Mouse (Mus musculus) lung, embryonic 15.5 days (tissue): Measurements from ENCODE around the gene Zpld1. TPM values are rescaled to one million over a fixed set of nuclear protein-coding genes. Genes with fewer than 3 reads are reported as not detected.

Experiments
- ATAC-seq: fragments of 200-750 bp; cut with Nextera tagmentation; 2 replicates; pipeline ENCODE4 v1.8.0; 2017; ENCODE audit warnings: moderate number of reproducible peaks, borderline replicate concordance; ENCODE audit not compliant: low FRiP score, low TSS enrichment; ENCODE audit errors: extremely low read depth
- H3K27ac ChIP-seq: fragments of 300-500 bp; sonication (generic); 2 replicates; pipeline ENCODE4 v1.5.1; 2015; ENCODE audit warnings: moderate library complexity, mild to moderate bottlenecking, inconsistent platforms
- H3K27me3 ChIP-seq: fragments of 300-500 bp; sonication (generic); 2 replicates; pipeline ENCODE4 v1.6.1; 2015; ENCODE audit warnings: inconsistent platforms
- H3K36me3 ChIP-seq: fragments of 300-500 bp; sonication (generic); 2 replicates; pipeline ENCODE4 v1.6.1; 2015; ENCODE audit warnings: inconsistent platforms
- H3K4me1 ChIP-seq: fragments of 300-500 bp; sonication (generic); 2 replicates; pipeline ENCODE4 v1.6.1; 2015; ENCODE audit warnings: inconsistent platforms
- H3K4me2 ChIP-seq: fragments of 300-500 bp; sonication (generic); 2 replicates; pipeline ENCODE4 v1.6.1; 2015; ENCODE audit warnings: inconsistent platforms, mild to moderate bottlenecking, moderate library complexity
- H3K4me3 ChIP-seq: fragments of 300-500 bp; sonication (generic); 2 replicates; pipeline ENCODE4 v1.5.1; 2015; ENCODE audit warnings: mild to moderate bottlenecking, inconsistent platforms
- H3K9ac ChIP-seq: fragments of 300-500 bp; sonication (generic); 2 replicates; pipeline ENCODE4 v1.6.1; 2015; ENCODE audit warnings: inconsistent platforms
- H3K9me3 ChIP-seq: fragments of 300-500 bp; sonication (generic); 2 replicates; pipeline ENCODE4 v1.6.1; 2016; ENCODE audit warnings: inconsistent platforms
- WGBS: fragments of 180-500 bp; shearing (Covaris S2); methylation state at CpG from one replicate; pipeline ENCODE4 v1.1.7; 2015; 5-methylcytosine and 5-hydroxymethylcytosine counted together
- polyA plus RNA-seq: library from polyadenylated mRNA; unstranded; fragments of >200 nt; fragmentation: Nextera tagmentation; extraction: Ambion mirVana; gene quantifications from 2 replicates; pipeline ENCODE4 v1.2.1, GENCODE M21; 2015

Zpld1 gene
- polyA plus RNA-seq, result 0.19 and 0.21 TPM in 2 replicates

GRCm38 (mm10) chr16:55297886-55298285, at the start of gene Zpld1:
Gene Zpld1, minus strand, starts transcription at chr16:55297986.
- WGBS, result 88% methylated on average over 2 of the region's 2 CpGs

GRCm38 (mm10) chr16:55345644-55346043, 47.9 kb upstream of the Zpld1 start:
- no peak overlapping the region for H3K4me3 ChIP-seq
- H3K4me1 ChIP-seq, result no peaks in the 10 kb centered on the region
- no peaks in the 10 kb centered on the region for H3K36me3 ChIP-seq
- 53% methylated on average over 3 of the region's 3 CpGs for WGBS
- ATAC-seq, result no peak
- H3K9me3 ChIP-seq, result no peaks in the 10 kb centered on the region
- no peak overlapping the region for H3K4me2 ChIP-seq
- no peaks in the 10 kb centered on the region for H3K27me3 ChIP-seq
- H3K27ac ChIP-seq, result no peak overlapping the region
- H3K9ac ChIP-seq, result no peak overlapping the region

More at GRCm38 (mm10) chr16:55297886-55298285, at the start of gene Zpld1:
- Histone ChIP-seq H3K4me3 (no peak within 1 kb of the TSS), H3K27ac (no peak within 1 kb of the TSS), H3K27me3 (no peaks in the 10 kb centered on the region), H3K9me3 (no peaks in the 10 kb centered on the region), H3K9ac (no peak within 1 kb of the TSS), H3K4me1 (no peaks in the 10 kb centered on the region), H3K4me2 (no peak within 1 kb of the TSS), H3K36me3 (no peaks in the 10 kb centered on the region)
- no peak for ATAC-seq

GRCm38 (mm10) chr16:55321542-55322514, 24.0 kb upstream of the Zpld1 start:
- Histone ChIP-seq H3K4me3 (no peak overlapping the region), H3K9ac (no peak overlapping the region), H3K27ac (no peak overlapping the region), H3K27me3 (no peaks in the 10 kb centered on the region), H3K9me3 (no peaks in the 10 kb centered on the region), H3K4me2 (no peak overlapping the region), H3K4me1 (0 out of 2 replicates have a peak, but pooled peaks cover 3% of the 10 kb centered on the region), H3K36me3 (no peaks in the 10 kb centered on the region)
- 46% methylated on average over 8 of the region's 8 CpGs for WGBS
- peak; percentile 83; the same call in 1 of the 2 replicates for ATAC-seq

- no peak overlapping the region for H3K4me2 ChIP-seq
- no peak overlapping the region for H3K4me3 ChIP-seq
- H3K27me3 ChIP-seq, result no peaks in the 10 kb centered on the region
- H3K9me3 ChIP-seq, result no peaks in the 10 kb centered on the region
- no peaks in the 10 kb centered on the region for H3K36me3 ChIP-seq
- no peak overlapping the region for H3K9ac ChIP-seq
- H3K4me1 ChIP-seq, result 0 out of 2 replicates have a peak, but pooled peaks cover 3% of the 10 kb centered on the region
- ATAC-seq, result no peak
- H3K27ac ChIP-seq, result no peak overlapping the region
These were observed 19.2 kb upstream of the Zpld1 start for GRCm38 (mm10) chr16:55316996-55317395.

- Histone ChIP-seq H3K9ac (no peak overlapping the region), H3K9me3 (no peaks in the 10 kb centered on the region), H3K36me3 (no peaks in the 10 kb centered on the region), H3K27me3 (no peaks in the 10 kb centered on the region), H3K27ac (no peak overlapping the region), H3K4me2 (no peak overlapping the region), H3K4me3 (no peak overlapping the region), H3K4me1 (no peaks in the 10 kb centered on the region)
- 79% methylated on average over 3 of the region's 3 CpGs for WGBS
- no peak; the same call in 1 of the 2 replicates for ATAC-seq
These were observed 14.3 kb upstream of the Zpld1 start for GRCm38 (mm10) chr16:55312106-55312505.

- WGBS, result 75% methylated on average over 2 of the region's 2 CpGs
- peaks cover 4% of the 10 kb centered on the region for H3K4me1 ChIP-seq
- H3K27me3 ChIP-seq, result no peaks in the 10 kb centered on the region
These were observed 15.1 kb downstream of the Zpld1 start for GRCm38 (mm10) chr16:55282696-55283095.

GRCm38 (mm10) chr16:55277447-55277846, 20.3 kb downstream of the Zpld1 start:
- WGBS, result 95% methylated on average over 3 of the region's 3 CpGs
- Histone ChIP-seq H3K9ac (no peak overlapping the region), H3K27ac (no peak overlapping the region), H3K4me3 (no peak overlapping the region), H3K9me3 (no peaks in the 10 kb centered on the region), H3K36me3 (no peaks in the 10 kb centered on the region), H3K27me3 (no peaks in the 10 kb centered on the region), H3K4me2 (no peak overlapping the region), H3K4me1 (peaks cover 4% of the 10 kb centered on the region)
- no peak for ATAC-seq

More at GRCm38 (mm10) chr16:55282696-55283095, 15.1 kb downstream of the Zpld1 start:
- Histone ChIP-seq H3K27ac (no peak overlapping the region), H3K36me3 (no peaks in the 10 kb centered on the region), H3K9ac (no peak overlapping the region), H3K9me3 (no peaks in the 10 kb centered on the region), H3K4me2 (no peak overlapping the region), H3K4me3 (no peak overlapping the region)
- ATAC-seq, result no peak

GRCm38 (mm10) chr16:55265281-55265680, 32.5 kb downstream of the Zpld1 start:
- H3K27ac ChIP-seq, result no peak overlapping the region
- no peak overlapping the region for H3K4me3 ChIP-seq
- no peaks in the 10 kb centered on the region for H3K9me3 ChIP-seq
- no peak overlapping the region for H3K9ac ChIP-seq
- H3K4me2 ChIP-seq, result no peak overlapping the region
- no peaks in the 10 kb centered on the region for H3K27me3 ChIP-seq
- no peaks in the 10 kb centered on the region for H3K36me3 ChIP-seq
- no peaks in the 10 kb centered on the region for H3K4me1 ChIP-seq
- ATAC-seq, result no peak
- WGBS, result 57% methylated on average over 4 of the region's 4 CpGs

GRCm38 (mm10) chr16:55260862-55261574, 36.8 kb downstream of the Zpld1 start:
- Histone ChIP-seq H3K4me3 (no peak overlapping the region), H3K9ac (no peak overlapping the region), H3K36me3 (no peaks in the 10 kb centered on the region), H3K27ac (no peak overlapping the region), H3K4me2 (no peak overlapping the region), H3K27me3 (no peaks in the 10 kb centered on the region), H3K4me1 (no peaks in the 10 kb centered on the region), H3K9me3 (no peaks in the 10 kb centered on the region)
- 54% methylated on average over 7 of the region's 7 CpGs for WGBS
- no peak for ATAC-seq

GRCm38 (mm10) chr16:55259719-55260118, 38.1 kb downstream of the Zpld1 start:
- Histone ChIP-seq H3K4me1 (no peaks in the 10 kb centered on the region), H3K4me2 (no peak overlapping the region), H3K9me3 (no peaks in the 10 kb centered on the region), H3K36me3 (no peaks in the 10 kb centered on the region), H3K4me3 (no peak overlapping the region), H3K27me3 (no peaks in the 10 kb centered on the region), H3K27ac (no peak overlapping the region), H3K9ac (no peak overlapping the region)
- 90% methylated on average over 6 of the region's 6 CpGs for WGBS
- ATAC-seq, result no peak

- Histone ChIP-seq H3K9me3 (no peaks in the 10 kb centered on the region), H3K9ac (no peak overlapping the region), H3K4me3 (no peak overlapping the region), H3K4me1 (no peaks in the 10 kb centered on the region), H3K36me3 (no peaks in the 10 kb centered on the region), H3K27me3 (no peaks in the 10 kb centered on the region), H3K4me2 (no peak overlapping the region), H3K27ac (no peak overlapping the region)
- no peak; the same call in 1 of the 2 replicates for ATAC-seq
- 34% methylated on average over 2 of the region's 2 CpGs for WGBS
These were observed 56.8 kb downstream of the Zpld1 start for GRCm38 (mm10) chr16:55240996-55241395.
